Comparison of ENCODE assay signal across 14 mouse cellular contexts in the genomic region with DNA sequence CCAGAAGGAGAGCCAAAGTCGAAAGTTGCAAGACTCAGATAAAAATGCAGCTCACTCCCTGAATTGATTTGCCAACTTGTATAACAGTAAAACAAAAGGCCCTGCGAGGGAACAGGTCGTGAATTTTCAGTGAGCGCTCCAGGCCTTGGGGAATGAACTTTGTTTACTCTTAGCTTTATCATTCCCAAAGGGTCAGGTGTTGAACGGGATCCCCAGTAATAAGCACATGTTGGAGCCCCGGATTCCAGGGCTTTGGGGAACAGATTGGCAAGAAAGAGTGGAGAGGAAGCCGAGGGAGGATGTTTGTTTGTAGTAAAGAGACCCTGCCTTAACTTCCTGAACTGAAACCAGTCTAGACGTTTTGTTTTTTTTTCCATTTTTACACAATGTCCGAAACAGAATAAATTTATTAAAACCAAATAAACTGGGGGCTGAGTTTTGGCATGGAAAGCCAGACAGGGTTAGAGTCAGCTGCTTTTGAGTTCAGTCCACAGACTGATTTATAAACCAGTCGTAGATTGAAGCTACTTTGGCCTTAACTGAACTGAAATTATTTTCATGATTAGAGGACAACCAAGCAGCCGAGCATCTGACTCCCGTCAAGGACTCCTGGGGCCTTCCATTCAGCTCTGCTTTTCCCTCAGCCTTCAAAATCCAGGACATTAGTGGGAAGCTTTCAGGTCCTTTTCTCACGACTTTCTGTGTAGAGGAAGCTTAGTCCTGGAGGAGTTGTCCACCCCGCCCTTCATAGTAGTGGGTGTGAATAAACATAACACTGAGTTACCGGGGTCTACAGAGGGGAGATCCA. TPM values are rescaled to one million over a fixed set of nuclear protein-coding genes. Genes with fewer than 3 reads are reported as not detected.
DNase-seq lines count a peak whose midpoint lies in the region; ATAC-seq and TF ChIP-seq lines count a peak whose summit lies in the region.
"Had no signal": no experiment of that assay in that cellular context is flagged by ENCODE, and none has a peak within 500 bp of the region (broad histone marks: within the 10 kb centered on the region; RNA-seq: fewer than 3 reads in every experiment).

No protein-coding gene starts in this region.

- H3K4me1 ChIP-seq in brown adipose tissue, adult 24 weeks (ENCODE audit: control insufficient read depth, insufficient read depth, insufficient read length, low read length) = no peaks in the 10 kb centered on the region
- peaks cover 11% of the 10 kb centered on the region for H3K4me1 ChIP-seq in heart, embryonic 16.5 days (ENCODE audit: control insufficient read depth, insufficient read depth, low read length)
- H3K4me1 ChIP-seq in limb, embryonic 14.5 days (ENCODE audit: control insufficient read depth, insufficient read depth, low read length) = peaks cover 23% of the 10 kb centered on the region
- H3K4me1 ChIP-seq: hindbrain, embryonic 13.5 days had no signal

- 42% methylated on average over 15 of the region's 15 CpGs for WGBS in heart, embryonic 16.5 days
- WGBS in limb, embryonic 14.5 days = 46% methylated on average over 15 of the region's 15 CpGs

- H3K9ac ChIP-seq in heart, embryonic 16.5 days (ENCODE audit: low read length) = no peak overlapping the region
- no peak overlapping the region for H3K9ac ChIP-seq in limb, embryonic 14.5 days (ENCODE audit: low read depth, low read length, severe bottlenecking)
- H3K9ac ChIP-seq: hindbrain, embryonic 13.5 days had no signal

- peaks cover 2% of the 10 kb centered on the region; the same call in 1 of the 2 replicates for H3K9me3 ChIP-seq in heart, embryonic 16.5 days (replicated peaks; ENCODE audit: control insufficient read depth, low read length)
- H3K9me3 ChIP-seq in limb, embryonic 14.5 days (ENCODE audit: control insufficient read depth, low read length) = no peaks in the 10 kb centered on the region
- H3K9me3 ChIP-seq: hindbrain, embryonic 13.5 days had no signal

- peak; percentile 55 for DNase-seq in gastrocnemius, postnatal 25 days
- DNase-seq in gastrocnemius, postnatal 4 days (ENCODE audit: low spot score in 2 of 2) = no peak
- DNase-seq in limb, embryonic 14.5 days (ENCODE audit: low spot score) = peak; percentile 45
- no peak for DNase-seq in adrenal gland, postnatal 4 days (ENCODE audit: low spot score in 2 of 2)
- no peak for DNase-seq in retina, postnatal 1 day
- DNase-seq: adrenal gland, postnatal 25 days had no signal

- no peak overlapping the region for H3K4me3 ChIP-seq in brown adipose tissue, adult 24 weeks (ENCODE audit: insufficient read depth, low read depth, low read length)
- H3K4me3 ChIP-seq in heart, embryonic 16.5 days (ENCODE audit: low read length) = no peak overlapping the region
- no peak overlapping the region for H3K4me3 ChIP-seq in limb, embryonic 14.5 days (replicated peaks; ENCODE audit: low read length)
- H3K4me3 ChIP-seq: hindbrain, embryonic 13.5 days had no signal

- no peak for TF ChIP-seq POLR2A in limb, embryonic 14.5 days (IDR thresholded peaks at IDR 0.05; ENCODE audit: borderline replicate concordance, extremely low read depth, insufficient read depth, insufficient read length)

- no peaks in the 10 kb centered on the region for H3K36me3 ChIP-seq in heart, embryonic 16.5 days (ENCODE audit: control insufficient read depth, insufficient read depth)
- H3K36me3 ChIP-seq in limb, embryonic 14.5 days (ENCODE audit: control insufficient read depth, insufficient read depth, low read length) = no peaks in the 10 kb centered on the region
- H3K36me3 ChIP-seq: hindbrain, embryonic 13.5 days had no signal

- H3K27ac ChIP-seq in brown adipose tissue, adult 24 weeks (replicated peaks; ENCODE audit: low read depth, low read length) = peak overlapping the region; percentile 82
- peak overlapping the region; percentile 67 for H3K27ac ChIP-seq in heart, embryonic 16.5 days (ENCODE audit: low read length)
- no peak overlapping the region for H3K27ac ChIP-seq in limb, embryonic 14.5 days (replicated peaks; ENCODE audit: low read depth, low read length)
- H3K27ac ChIP-seq: hindbrain, embryonic 13.5 days had no signal

- no peak for ATAC-seq in heart, embryonic 16.5 days (replicated peaks; ENCODE audit: extremely low read depth, insufficient read depth, low FRiP score)
- ATAC-seq in limb, embryonic 14.5 days (ENCODE audit: low FRiP score, low read depth) = no peak
- no peak for ATAC-seq in activated CD4-positive, CD25-positive, alpha-beta regulatory T cell, adult 4 months
- ATAC-seq: forebrain, embryonic 16.5 days had no signal

- no peaks in the 10 kb centered on the region for H3K27me3 ChIP-seq in heart, embryonic 16.5 days (ENCODE audit: control insufficient read depth, insufficient read depth, low read length)
- H3K27me3 ChIP-seq in limb, embryonic 14.5 days (ENCODE audit: control insufficient read depth, insufficient read depth, low read length) = no peaks in the 10 kb centered on the region
- H3K27me3 ChIP-seq: hindbrain, embryonic 13.5 days had no signal

- no peak overlapping the region for H3K4me2 ChIP-seq in heart, embryonic 16.5 days (ENCODE audit: low read depth, low read length)
- H3K4me2 ChIP-seq in limb, embryonic 14.5 days (replicated peaks; ENCODE audit: low read depth, low read length, severe bottlenecking) = no peak overlapping the region
- H3K4me2 ChIP-seq: hindbrain, embryonic 13.5 days had no signal

RNA-seq across cellular contexts. Expression of a gene that starts 19.1 kb away (rescaled TPM):
- 100 to 1,000 TPM; 102 to 127 TPM for total RNA-seq in gastrocnemius, postnatal 25 days (2021)
- total RNA-seq in gastrocnemius, postnatal 4 days (2021) = 100 to 1,000 TPM in 1 of 2 experiments, 10 to 100 TPM in 1; 73.6 to 120 TPM
- 126 and 205 TPM in 2 replicates for polyA plus RNA-seq in brown adipose tissue, adult 24 weeks (2012; ENCODE audit: insufficient read depth, insufficient read length, missing spikeins)
- polyA plus RNA-seq in heart, embryonic 16.5 days (2015; fragmentation: Nextera tagmentation; extraction: Ambion mirVana) = 570 and 632 TPM in 2 replicates
- polyA plus RNA-seq in limb, embryonic 14.5 days (2012; rRNA removed) = 534 and 645 TPM in 2 replicates
- 338 and 360 TPM in 2 replicates for polyA plus RNA-seq in limb, embryonic 14.5 days (2014; fragmentation: Nextera tagmentation; extraction: Ambion mirVana)
- total RNA-seq in adrenal gland, postnatal 4 days (2021) = 100 to 1,000 TPM; 174 to 199 TPM
- not detected for polyA plus RNA-seq in activated CD4-positive, CD25-positive, alpha-beta regulatory T cell, adult 4 months (2017; shearing (Covaris generic))
- total RNA-seq: common myeloid progenitor, adult 5-6 weeks; neutrophil, adult 5-6 weeks had no signal

RNA-seq across cellular contexts. Expression of a gene that starts 27.2 kb away (rescaled TPM):
- total RNA-seq in gastrocnemius, postnatal 25 days (2021) = not detected
- not detected for total RNA-seq in gastrocnemius, postnatal 4 days (2021)
- polyA plus RNA-seq in brown adipose tissue, adult 24 weeks (2012; ENCODE audit: insufficient read depth, insufficient read length, missing spikeins) = not detected in 2 replicates
- 0.70 and 0.96 TPM in 2 replicates for polyA plus RNA-seq in heart, embryonic 16.5 days (2015; fragmentation: Nextera tagmentation; extraction: Ambion mirVana)
- polyA plus RNA-seq in limb, embryonic 14.5 days (2012; rRNA removed) = 0.52 and 0.59 TPM in 2 replicates
- 0.55 and 0.69 TPM in 2 replicates for polyA plus RNA-seq in limb, embryonic 14.5 days (2014; fragmentation: Nextera tagmentation; extraction: Ambion mirVana)
- total RNA-seq in adrenal gland, postnatal 4 days (2021) = 10 to 100 TPM in 1 of 2 experiments, under 1 TPM in 1; 0.40 to 13.6 TPM
- polyA plus RNA-seq in activated CD4-positive, CD25-positive, alpha-beta regulatory T cell, adult 4 months (2017; shearing (Covaris generic)) = under 1 TPM; 0.50 to 0.54 TPM
- total RNA-seq: adrenal gland, postnatal 25 days; left cerebral cortex, postnatal 25 days had no signal
- polyA plus RNA-seq: hindbrain, embryonic 13.5 days had no signal

RNA-seq across cellular contexts. Expression of a gene that starts 28.9 kb away (rescaled TPM):
- total RNA-seq in gastrocnemius, postnatal 25 days (2021) = not detected
- not detected for total RNA-seq in gastrocnemius, postnatal 4 days (2021)
- polyA plus RNA-seq in brown adipose tissue, adult 24 weeks (2012; ENCODE audit: insufficient read depth, insufficient read length, missing spikeins) = not detected in 2 replicates
- polyA plus RNA-seq in heart, embryonic 16.5 days (2015; fragmentation: Nextera tagmentation; extraction: Ambion mirVana) = 0.38 and 0.62 TPM in 2 replicates
- polyA plus RNA-seq in limb, embryonic 14.5 days (2012; rRNA removed) = 0.12 and 0.20 TPM in 2 replicates
- polyA plus RNA-seq in limb, embryonic 14.5 days (2014; fragmentation: Nextera tagmentation; extraction: Ambion mirVana) = 0.23 TPM in 1 of 2 replicates, not detected in the other
- not detected for total RNA-seq in adrenal gland, postnatal 4 days (2021)
- under 1 TPM in 1 of 2 experiments, not detected in 1; 0.05 TPM for polyA plus RNA-seq in activated CD4-positive, CD25-positive, alpha-beta regulatory T cell, adult 4 months (2017; shearing (Covaris generic))
- total RNA-seq: common myeloid progenitor, adult 5-6 weeks had no signal
- polyA plus RNA-seq: forebrain, embryonic 16.5 days; hindbrain, embryonic 13.5 days had no signal

RNA-seq across cellular contexts. Expression of a gene that starts 37.2 kb away (rescaled TPM):
- under 1 TPM; 0.18 to 0.54 TPM for total RNA-seq in gastrocnemius, postnatal 25 days (2021)
- 1 to 10 TPM in 1 of 2 experiments, under 1 TPM in 1; 0.41 to 1.0 TPM for total RNA-seq in gastrocnemius, postnatal 4 days (2021)
- not detected in 2 replicates for polyA plus RNA-seq in brown adipose tissue, adult 24 weeks (2012; ENCODE audit: insufficient read depth, insufficient read length, missing spikeins)
- polyA plus RNA-seq in heart, embryonic 16.5 days (2015; fragmentation: Nextera tagmentation; extraction: Ambion mirVana) = 11.6 and 13.6 TPM in 2 replicates
- polyA plus RNA-seq in limb, embryonic 14.5 days (2012; rRNA removed) = 2.2 and 3.1 TPM in 2 replicates
- 2.6 and 2.8 TPM in 2 replicates for polyA plus RNA-seq in limb, embryonic 14.5 days (2014; fragmentation: Nextera tagmentation; extraction: Ambion mirVana)
- total RNA-seq in adrenal gland, postnatal 4 days (2021) = 10 to 100 TPM; 10.4 to 11.1 TPM
- polyA plus RNA-seq in activated CD4-positive, CD25-positive, alpha-beta regulatory T cell, adult 4 months (2017; shearing (Covaris generic)) = 1 to 10 TPM; 1.5 to 1.6 TPM

RNA-seq across cellular contexts. Expression of a gene that starts 47.0 kb away (rescaled TPM):
- 10 to 100 TPM in 1 of 2 experiments, 1 to 10 TPM in 1; 6.3 to 12.1 TPM for total RNA-seq in gastrocnemius, postnatal 25 days (2021)
- 10 to 100 TPM; 28.4 to 31.1 TPM for total RNA-seq in gastrocnemius, postnatal 4 days (2021)
- polyA plus RNA-seq in brown adipose tissue, adult 24 weeks (2012; ENCODE audit: insufficient read depth, insufficient read length, missing spikeins) = 26.5 and 27.0 TPM in 2 replicates
- polyA plus RNA-seq in heart, embryonic 16.5 days (2015; fragmentation: Nextera tagmentation; extraction: Ambion mirVana) = 103 and 152 TPM in 2 replicates
- 104 TPM in 2 replicates for polyA plus RNA-seq in limb, embryonic 14.5 days (2012; rRNA removed)
- 147 and 149 TPM in 2 replicates for polyA plus RNA-seq in limb, embryonic 14.5 days (2014; fragmentation: Nextera tagmentation; extraction: Ambion mirVana)
- total RNA-seq in adrenal gland, postnatal 4 days (2021) = 10 to 100 TPM; 32.3 to 39.8 TPM
- polyA plus RNA-seq in activated CD4-positive, CD25-positive, alpha-beta regulatory T cell, adult 4 months (2017; shearing (Covaris generic)) = 1,000 to 10,000 TPM; 2,826 to 2,843 TPM

Comparison
In these comparisons a context has a peak if more than half of its experiments do, and no peak if none do; other contexts are left out.
1. DNase-seq: peak in gastrocnemius, postnatal 25 days (single experiment) and limb, embryonic 14.5 days (single experiment); none in gastrocnemius, postnatal 4 days (0 of 2), adrenal gland, postnatal 4 days (0 of 2) and retina, postnatal 1 day (single experiment).
2. RNA of a gene that starts 19.1 kb away (polyA plus RNA-seq): 338 to 645 TPM in limb, embryonic 14.5 days, 570 to 632 TPM in heart, embryonic 16.5 days and 126 to 205 TPM in brown adipose tissue, adult 24 weeks; not detected in activated CD4-positive, CD25-positive, alpha-beta regulatory T cell, adult 4 months; every median in the first group is over 100 times any median in the second.